Mouse (Mus musculus) 3T3-L1 (cell line): Measurements from ENCODE around the gene Capn5.

Experiments used
- DNase-seq: peaks from one replicate; pipeline ENCODE4 v3.0.0-alpha.2; 2015; ENCODE audit warnings: low read depth, low spot score

Gene Capn5

GRCm38 (mm10) chr7:98109771-98110170, 68.3 kb downstream of the Capn5 start:
- DNase-seq = no peak

GRCm38 (mm10) chr7:98108636-98109430, 69.2 kb downstream of the Capn5 start:
- no peak for DNase-seq

DNA sequence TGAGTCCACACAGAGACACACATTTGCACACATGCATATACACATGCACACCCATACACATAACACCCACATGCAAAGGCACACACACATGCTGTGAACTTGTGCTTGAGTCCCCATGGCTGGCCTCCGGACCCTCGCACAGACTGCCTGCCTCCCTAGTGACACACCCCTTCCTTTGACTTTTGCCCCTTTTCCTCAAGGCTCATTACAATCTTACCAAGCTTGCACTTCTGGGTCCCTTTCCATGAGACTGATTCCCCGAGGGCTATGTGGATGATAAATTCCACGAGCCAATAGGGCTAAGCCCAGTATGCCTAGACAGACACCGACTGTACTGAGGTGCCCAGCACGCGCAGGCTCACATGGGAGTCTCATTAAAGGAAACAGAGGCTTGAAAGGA, 71.8 kb downstream of the Capn5 start:
- no peak for DNase-seq

DNA sequence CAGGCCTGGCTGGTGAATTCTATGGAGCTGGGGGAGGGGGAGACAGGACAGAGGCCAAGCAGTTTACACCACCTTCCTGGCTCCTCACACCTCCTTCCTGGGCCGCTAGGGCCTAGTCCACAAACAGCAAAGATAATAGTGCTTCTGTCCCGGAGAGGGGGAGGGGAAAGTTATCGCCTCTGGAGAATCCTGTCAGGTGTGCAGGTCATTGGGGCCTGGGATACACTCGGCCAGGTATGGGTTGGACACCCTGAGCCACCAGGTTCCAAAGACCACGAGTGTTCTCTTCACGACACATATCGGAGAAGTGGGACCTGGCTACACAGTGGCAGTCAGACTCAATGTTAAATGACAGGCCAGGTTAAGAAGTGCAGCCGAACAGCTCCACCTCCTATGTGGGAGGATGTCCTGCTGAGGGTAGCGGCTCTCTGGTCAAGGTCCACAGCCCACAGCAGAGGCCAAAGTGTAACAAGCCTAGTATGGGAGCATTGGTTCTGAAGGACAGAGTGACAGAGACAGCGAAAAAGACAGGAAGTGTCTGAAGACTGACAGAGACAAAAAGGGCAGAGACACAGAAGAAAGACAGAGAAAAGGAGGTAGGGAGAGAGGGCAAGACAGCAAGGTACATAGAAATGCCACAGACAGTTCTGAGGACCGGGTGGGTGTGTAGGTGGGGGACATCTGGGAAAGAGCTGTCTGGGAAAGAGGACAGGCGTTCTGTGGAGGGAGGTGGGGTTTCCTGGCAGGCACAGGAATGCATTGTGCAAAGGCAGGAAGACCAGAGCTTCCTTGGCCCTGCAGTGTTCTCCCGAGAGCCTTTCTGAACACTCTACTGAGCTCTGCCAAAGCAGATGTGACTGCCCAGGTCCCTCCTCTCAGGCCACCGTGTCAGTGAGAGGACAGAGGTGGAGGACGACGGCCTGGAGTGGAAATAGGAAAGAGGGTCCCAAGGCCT, 73.3 kb downstream of the Capn5 start:
- DNase-seq = no peak

GRCm38 (mm10) chr7:98103942-98104292, 74.2 kb downstream of the Capn5 start:
- no peak for DNase-seq

- peak; percentile 39 for DNase-seq
Measured at GRCm38 (mm10) chr7:98103002-98103941, 74.8 kb downstream of the Capn5 start.

GRCm38 (mm10) chr7:98102488-98102887, 75.6 kb downstream of the Capn5 start:
- DNase-seq = no peak

DNA sequence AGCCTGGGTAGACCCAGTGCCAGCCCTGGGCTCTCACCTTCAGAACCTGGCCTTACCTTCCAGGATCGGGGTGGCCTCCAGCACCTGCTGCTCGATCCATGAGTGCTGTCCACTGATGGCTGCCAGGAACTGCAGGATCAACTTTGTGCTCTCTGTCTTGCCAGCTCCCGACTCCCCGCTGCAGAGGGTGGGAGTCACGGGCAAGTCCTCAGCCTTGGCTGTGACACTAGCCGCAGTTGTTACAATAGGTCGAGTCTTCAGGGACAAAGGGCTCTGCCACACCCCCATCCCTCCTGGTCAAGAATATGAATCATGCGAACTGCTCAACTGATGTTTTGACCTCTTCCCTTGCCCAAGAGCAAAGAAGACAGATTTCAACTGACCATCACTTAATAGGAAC, 80.5 kb downstream of the Capn5 start:
- DNase-seq = no peak

- no peak for DNase-seq
Measured at GRCm38 (mm10) chr7:98095852-98096251, 82.2 kb downstream of the Capn5 start.

- peak; percentile 52 for DNase-seq
Measured at GRCm38 (mm10) chr7:98086346-98086745, 91.7 kb downstream of the Capn5 start.

- no peak for DNase-seq
Measured at GRCm38 (mm10) chr7:98085314-98085713, 92.8 kb downstream of the Capn5 start.

- no peak for DNase-seq
Measured at GRCm38 (mm10) chr7:98084541-98085293, 93.4 kb downstream of the Capn5 start.

DNA sequence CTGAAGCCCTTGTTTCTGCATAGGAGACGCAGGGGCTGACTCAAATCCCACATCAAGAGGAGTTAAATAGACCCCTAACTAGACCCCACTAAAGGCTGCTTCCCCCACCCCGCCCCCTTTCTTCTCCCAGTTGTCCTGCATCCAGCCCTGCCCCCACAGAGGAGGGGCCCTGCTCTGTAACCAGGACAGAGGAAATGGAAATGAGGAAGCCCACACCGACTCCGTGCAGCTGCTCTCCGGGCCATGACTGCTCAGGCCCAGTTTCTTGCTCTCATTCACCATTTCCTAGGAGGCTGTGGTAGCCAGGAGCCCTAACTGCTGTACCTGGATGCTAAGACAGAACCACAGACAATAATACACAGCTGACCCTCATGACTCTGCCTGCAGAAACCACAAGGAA, 95.7 kb downstream of the Capn5 start:
- no peak for DNase-seq

DNA sequence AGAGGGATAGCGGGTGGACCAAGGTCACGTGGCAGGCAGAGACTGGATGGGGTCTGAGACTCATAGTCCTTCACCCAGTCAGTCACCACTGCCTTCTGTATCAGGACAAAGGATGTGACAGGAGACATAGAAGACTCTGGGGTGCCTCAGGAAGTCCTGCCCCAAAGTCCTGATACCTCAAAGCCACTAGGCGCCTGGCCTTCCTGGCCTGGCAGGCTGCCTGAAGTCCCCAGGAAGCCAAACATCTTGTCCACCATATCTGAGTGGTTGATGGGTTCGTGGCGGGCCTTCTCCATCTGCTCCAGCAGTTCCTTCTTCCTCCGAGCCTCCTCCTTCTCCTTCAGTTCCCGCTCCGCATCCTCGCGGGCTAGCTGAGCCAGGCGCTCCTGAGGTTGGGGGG, 100.6 kb downstream of the Capn5 start:
- DNase-seq = no peak

GRCm38 (mm10) chr7:98071620-98072019, 106.5 kb downstream of the Capn5 start:
- DNase-seq = peak; percentile 74
